Mouse (Mus musculus) megakaryocyte, embryonic 14.5 days (primary cell): Measurements from ENCODE around the gene Dgki. TPM values are rescaled to one million over a fixed set of nuclear protein-coding genes. Genes with fewer than 3 reads are reported as not detected.

Source experiments
- H3K27me3 ChIP-seq: replicated peaks from 2 replicates; pipeline ENCODE3; 2012; ENCODE audit warnings: inconsistent platforms
- H3K36me3 ChIP-seq: replicated peaks from 2 replicates; pipeline ENCODE3; 2012; ENCODE audit warnings: low read length, inconsistent platforms, mixed read lengths
- H3K4me1 ChIP-seq: 2 replicates; pipeline ENCODE4 v1.6.1; 2012; ENCODE audit warnings: inconsistent platforms
- H3K4me3 ChIP-seq: replicated peaks from 2 replicates; pipeline ENCODE3; 2012; ENCODE audit warnings: moderate library complexity, mild to moderate bottlenecking, inconsistent platforms
- H3K9me3 ChIP-seq: 2 replicates; pipeline ENCODE4 v1.6.1; 2012; ENCODE audit warnings: inconsistent platforms
- FLI1 ChIP-seq: IDR thresholded peaks from 2 replicates; pipeline ENCODE4 v1.6.1; 2012; ENCODE audit warnings: low read length, inconsistent platforms, mixed read lengths
- GATA1 ChIP-seq: IDR thresholded peaks from 3 replicates; pipeline ENCODE4 v1.6.1; 2012; ENCODE audit warnings: mixed read lengths, low read length, inconsistent platforms, borderline replicate concordance
- polyA plus RNA-seq: library from polyadenylated mRNA; stranded (reverse); fragments of >175 nt; gene quantifications from 2 replicates; pipeline ENCODE4 v1.2.3, GENCODE M21; 2012; ENCODE audit warnings: low replicate concordance; ENCODE audit not compliant: insufficient read depth

The Dgki gene
- polyA plus RNA-seq, 1 experiment, result 0.02 TPM

DNA sequence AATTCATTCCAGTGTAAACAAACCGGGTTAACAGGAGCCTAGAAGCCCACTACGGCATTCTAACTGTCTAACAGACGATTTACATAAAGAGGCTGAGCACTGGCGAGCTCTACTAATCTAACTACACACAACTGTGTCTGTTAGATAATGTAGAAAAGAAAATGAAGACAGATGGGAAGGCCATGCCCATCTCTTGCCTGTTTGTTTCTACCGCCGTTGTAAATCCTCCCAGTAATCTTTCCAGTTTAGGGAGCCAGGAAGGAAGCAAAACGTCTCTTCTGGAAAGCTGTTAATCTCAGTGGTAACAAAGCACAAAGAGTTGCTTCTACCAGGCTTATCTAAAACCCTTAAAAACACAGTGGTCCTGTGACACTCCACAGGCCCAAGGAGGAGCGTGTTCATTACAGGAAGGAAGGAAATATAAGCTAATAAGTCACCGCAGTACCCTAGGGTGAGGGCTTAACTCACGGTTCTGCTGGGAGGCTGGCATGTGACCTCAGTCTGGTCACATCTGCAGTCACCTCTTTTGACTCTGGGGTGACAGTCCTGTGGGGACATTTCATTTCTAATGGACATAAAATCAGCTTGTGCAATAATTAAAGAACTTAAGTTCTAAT lies 235.7 kb downstream of the Dgki start:
- peak overlapping the region; percentile 76 for H3K4me3 ChIP-seq
- no peaks in the 10 kb centered on the region for H3K9me3 ChIP-seq
- no peaks in the 10 kb centered on the region for H3K27me3 ChIP-seq
- TF ChIP-seq GATA1 (no peak; the same call in 2 of the 3 replicates), FLI1 (no peak)
- H3K4me1 ChIP-seq, result peaks cover 54% of the 10 kb centered on the region
- H3K36me3 ChIP-seq, result no peaks in the 10 kb centered on the region

DNA sequence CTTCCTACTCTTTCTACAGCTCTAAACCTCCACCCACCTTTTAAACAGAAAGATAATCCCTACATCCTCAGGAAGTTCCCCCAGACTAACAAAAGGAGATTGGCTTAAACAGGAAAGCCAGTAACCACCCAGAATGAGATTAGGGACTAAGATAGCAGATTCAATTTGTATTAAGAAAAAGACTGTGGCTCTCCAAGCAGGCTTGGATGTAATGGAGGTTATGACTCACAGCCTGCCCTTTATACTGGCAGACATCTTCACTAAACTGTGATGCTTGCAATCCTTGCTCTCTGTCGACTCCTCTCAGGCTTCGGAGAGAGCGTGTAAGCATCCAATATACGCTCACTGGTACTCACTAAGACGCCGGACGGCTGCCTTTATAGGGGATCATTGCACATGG lies 236.7 kb downstream of the Dgki start:
- no peak; the same call in 2 of the 3 replicates for TF ChIP-seq GATA1
- TF ChIP-seq FLI1, result no peak
- no peaks in the 10 kb centered on the region for H3K36me3 ChIP-seq
- peak overlapping the region; percentile 76 for H3K4me3 ChIP-seq
- no peaks in the 10 kb centered on the region for H3K27me3 ChIP-seq
- peaks cover 51% of the 10 kb centered on the region for H3K4me1 ChIP-seq
- no peaks in the 10 kb centered on the region for H3K9me3 ChIP-seq

DNA sequence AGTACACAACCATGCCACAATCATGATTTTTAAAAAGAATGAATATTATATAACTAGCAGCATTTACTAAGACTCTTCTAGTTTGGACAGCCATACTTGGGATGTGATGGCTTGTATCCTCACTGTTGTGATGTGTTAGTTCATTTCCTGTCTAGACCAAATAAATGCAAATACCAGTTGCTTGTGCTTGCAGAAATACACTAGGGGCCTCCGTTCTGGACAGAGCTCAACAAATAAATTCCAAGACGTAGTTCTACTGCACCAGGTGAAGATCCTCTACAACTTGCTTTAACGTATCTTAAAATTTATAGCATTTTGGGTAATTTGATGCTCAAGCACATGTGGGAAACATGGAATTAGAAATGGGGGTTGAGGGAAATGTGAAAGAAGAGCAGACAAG lies 239.9 kb downstream of the Dgki start:
- Histone ChIP-seq H3K27me3 (no peaks in the 10 kb centered on the region), H3K4me3 (no peak overlapping the region), H3K36me3 (no peaks in the 10 kb centered on the region), H3K4me1 (peaks cover 52% of the 10 kb centered on the region), H3K9me3 (no peaks in the 10 kb centered on the region)
- TF ChIP-seq GATA1, result no peak
- no peak for TF ChIP-seq FLI1

DNA sequence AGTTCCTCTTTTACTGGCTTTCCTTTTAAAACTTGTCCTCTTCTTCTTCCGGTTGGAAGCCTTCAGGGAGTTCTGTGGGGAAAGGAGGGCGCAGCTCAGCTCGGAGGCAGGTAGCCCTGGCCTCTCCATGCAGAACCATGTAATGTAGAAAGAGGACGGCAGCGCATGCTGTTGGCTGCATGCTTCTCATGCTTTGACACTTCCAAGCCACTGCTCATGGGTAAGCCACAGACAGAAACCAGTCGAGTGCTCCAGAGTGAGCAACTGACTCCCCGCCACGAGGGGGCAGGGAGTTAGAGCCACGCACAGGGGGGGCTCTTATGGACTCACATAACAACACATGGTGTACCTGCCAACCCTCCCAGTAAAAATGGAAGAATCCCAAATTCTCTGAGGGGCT lies 242.0 kb downstream of the Dgki start:
- Histone ChIP-seq H3K9me3 (no peaks in the 10 kb centered on the region), H3K4me1 (peaks cover 42% of the 10 kb centered on the region), H3K27me3 (no peaks in the 10 kb centered on the region), H3K4me3 (no peak overlapping the region), H3K36me3 (no peaks in the 10 kb centered on the region)
- TF ChIP-seq GATA1 (no peak), FLI1 (no peak)

DNA sequence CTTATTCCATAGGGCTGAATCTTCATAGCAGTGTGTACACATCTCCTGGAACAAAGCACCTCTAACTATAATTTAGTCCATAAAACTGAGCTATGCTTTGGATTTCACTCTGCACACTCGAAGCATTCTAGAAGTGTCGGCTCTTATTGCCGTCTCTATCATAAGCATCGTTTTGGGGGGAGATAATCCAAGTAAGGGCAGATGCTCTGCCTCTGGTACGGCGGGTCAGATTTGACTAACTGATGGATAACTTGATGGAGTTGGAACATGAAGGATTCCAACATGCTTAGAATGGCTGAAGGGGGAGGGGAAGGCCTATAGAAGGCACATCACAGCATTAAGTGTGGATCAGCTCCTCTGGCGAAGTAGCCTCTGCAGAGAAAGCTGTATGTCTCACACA lies 242.4 kb downstream of the Dgki start:
- no peaks in the 10 kb centered on the region for H3K36me3 ChIP-seq
- no peak overlapping the region for H3K4me3 ChIP-seq
- TF ChIP-seq FLI1 (no peak), GATA1 (no peak)
- no peaks in the 10 kb centered on the region for H3K9me3 ChIP-seq
- no peaks in the 10 kb centered on the region for H3K27me3 ChIP-seq
- H3K4me1 ChIP-seq, result peaks cover 41% of the 10 kb centered on the region

DNA sequence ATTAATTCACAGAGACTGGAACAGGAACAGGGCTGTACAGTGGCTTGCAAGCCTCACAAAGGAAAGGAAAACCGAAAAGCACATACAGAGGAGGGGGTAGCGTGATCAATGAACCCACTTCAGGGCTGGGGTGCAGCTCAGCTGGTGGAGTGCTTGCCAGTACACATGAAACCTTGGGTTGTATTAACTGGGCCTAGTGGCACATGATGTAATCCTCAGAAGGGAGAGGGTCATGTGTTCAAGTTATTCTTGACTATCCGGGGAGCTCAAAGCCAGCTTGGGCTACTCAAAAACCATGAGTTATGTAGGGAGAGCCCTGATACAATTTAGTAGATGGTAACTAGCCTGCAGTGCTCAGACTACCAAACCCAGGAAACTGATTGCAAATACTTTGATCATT lies 244.3 kb downstream of the Dgki start:
- TF ChIP-seq FLI1 (no peak), GATA1 (no peak)
- Histone ChIP-seq H3K9me3 (no peaks in the 10 kb centered on the region), H3K4me1 (peaks cover 49% of the 10 kb centered on the region), H3K36me3 (no peaks in the 10 kb centered on the region), H3K27me3 (no peaks in the 10 kb centered on the region), H3K4me3 (no peak overlapping the region)

DNA sequence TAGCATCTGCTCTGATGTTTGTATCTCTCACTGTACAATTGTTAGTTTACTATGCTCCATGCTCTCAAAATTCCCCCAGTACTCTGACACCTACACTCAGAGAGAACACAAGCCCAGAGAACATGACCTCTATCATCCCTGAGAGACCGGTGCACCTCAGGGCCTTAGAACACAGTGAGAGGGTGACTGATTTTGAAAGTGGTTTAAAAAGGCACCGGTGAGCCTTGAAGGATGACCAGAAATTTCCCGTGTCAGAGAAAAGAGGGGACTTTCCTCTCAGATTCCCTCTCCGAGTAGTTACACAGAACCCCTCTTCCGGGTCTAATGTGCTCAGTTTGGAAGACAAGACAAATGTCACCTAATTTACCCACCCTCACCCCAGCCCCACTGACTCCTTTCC lies 244.9 kb downstream of the Dgki start:
- Histone ChIP-seq H3K9me3 (no peaks in the 10 kb centered on the region), H3K4me3 (no peak overlapping the region), H3K27me3 (no peaks in the 10 kb centered on the region), H3K36me3 (no peaks in the 10 kb centered on the region), H3K4me1 (peaks cover 53% of the 10 kb centered on the region)
- TF ChIP-seq GATA1 (no peak), FLI1 (no peak)

DNA sequence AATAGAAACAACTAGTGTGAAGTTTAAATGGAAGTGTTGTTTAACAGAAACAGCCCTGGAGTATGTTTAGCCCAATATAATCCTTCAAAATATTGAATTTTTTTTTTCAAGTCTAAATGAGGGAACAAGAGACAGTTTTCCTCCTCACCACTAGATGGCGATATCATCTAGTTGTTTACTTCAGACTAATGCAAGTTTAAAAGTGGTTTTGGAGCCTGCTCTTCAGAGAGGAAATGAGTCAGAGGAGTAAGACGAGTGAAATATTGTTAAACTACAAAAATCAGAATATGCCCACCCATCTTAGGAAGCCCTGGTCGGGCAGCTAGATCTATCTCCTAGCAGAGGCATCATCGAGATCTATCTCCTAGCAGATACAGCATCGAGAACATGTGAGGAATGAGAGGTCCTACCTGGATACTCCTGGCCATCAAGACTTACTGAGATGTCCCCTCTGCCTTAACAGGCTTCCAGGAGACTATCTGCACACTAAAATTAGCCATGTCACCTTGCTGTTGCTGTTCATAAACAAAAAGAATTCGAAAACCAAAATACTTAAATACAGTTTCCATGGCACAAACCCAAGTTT lies 245.5 kb downstream of the Dgki start:
- H3K4me1 ChIP-seq, result peaks cover 57% of the 10 kb centered on the region

DNA sequence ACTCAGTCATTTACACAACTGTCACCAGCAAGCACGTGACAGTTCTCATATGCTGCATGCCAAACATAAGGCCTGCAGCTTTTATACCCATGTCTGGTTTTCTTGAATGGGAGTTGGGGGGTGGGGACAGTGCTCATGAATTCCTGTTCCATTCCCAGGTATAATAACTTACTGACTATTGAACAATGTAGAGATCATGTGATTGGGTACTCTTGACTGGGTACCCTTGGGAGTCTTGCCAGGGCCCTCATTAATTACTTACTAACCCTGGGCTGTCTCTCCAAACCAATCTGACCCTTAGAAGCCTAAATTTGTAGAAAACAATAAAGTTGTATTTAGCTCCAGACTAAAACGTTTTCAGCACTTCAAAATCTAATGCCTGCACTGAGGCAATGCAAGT lies 246.6 kb downstream of the Dgki start:
- Histone ChIP-seq H3K27me3 (no peaks in the 10 kb centered on the region), H3K36me3 (no peaks in the 10 kb centered on the region), H3K4me1 (peaks cover 62% of the 10 kb centered on the region), H3K9me3 (no peaks in the 10 kb centered on the region), H3K4me3 (no peak overlapping the region)
- TF ChIP-seq GATA1 (no peak), FLI1 (no peak)

More for the DNA sequence above, 245.5 kb downstream of the Dgki start:
- Histone ChIP-seq H3K9me3 (no peaks in the 10 kb centered on the region), H3K4me3 (peak overlapping the region; percentile 59), H3K27me3 (no peaks in the 10 kb centered on the region), H3K36me3 (no peaks in the 10 kb centered on the region)
- TF ChIP-seq FLI1 (no peak), GATA1 (no peak)

DNA sequence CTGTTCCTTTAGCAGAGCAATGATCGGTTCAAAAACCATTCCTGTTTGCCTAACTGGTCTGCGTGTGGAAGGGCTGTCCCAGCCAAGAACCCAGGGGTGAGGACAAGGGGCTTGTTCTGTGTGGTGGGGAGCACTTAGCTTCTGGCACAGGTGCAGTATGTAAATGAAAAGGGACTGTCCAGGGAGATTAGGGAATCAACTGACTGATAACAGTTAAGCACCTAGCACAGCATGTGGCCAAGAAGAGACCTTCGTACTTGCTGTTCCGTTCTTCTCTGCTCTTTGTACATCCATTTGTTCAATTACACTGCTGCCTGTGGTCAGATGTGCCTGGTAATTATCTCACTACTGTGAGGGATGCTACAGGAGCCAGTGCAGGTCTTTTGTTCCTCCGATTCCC lies 248.3 kb downstream of the Dgki start:
- TF ChIP-seq FLI1, result no peak
- no peak for TF ChIP-seq GATA1
- no peaks in the 10 kb centered on the region for H3K9me3 ChIP-seq
- no peaks in the 10 kb centered on the region for H3K27me3 ChIP-seq
- H3K4me3 ChIP-seq, result no peak overlapping the region
- peaks cover 70% of the 10 kb centered on the region for H3K4me1 ChIP-seq
- H3K36me3 ChIP-seq, result no peaks in the 10 kb centered on the region

DNA sequence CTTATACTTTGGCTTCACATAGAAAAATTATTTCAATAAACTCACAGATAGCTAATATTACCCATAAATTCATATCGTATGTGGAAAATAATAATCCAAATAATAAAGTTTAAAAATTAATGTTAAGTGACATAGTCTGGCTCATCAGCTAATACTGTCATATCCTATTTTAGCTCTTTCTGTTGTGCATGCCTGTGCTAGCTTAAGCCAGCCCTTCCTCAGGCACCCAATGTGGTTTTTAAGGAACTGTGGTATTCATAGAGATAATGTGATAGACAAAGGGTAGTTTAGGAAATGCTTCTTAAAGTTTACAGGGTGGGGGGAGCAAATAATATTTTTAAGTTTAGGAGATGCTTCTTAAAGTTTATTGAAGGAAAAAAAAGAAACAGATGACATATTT lies 248.8 kb downstream of the Dgki start:
- Histone ChIP-seq H3K36me3 (no peaks in the 10 kb centered on the region), H3K9me3 (no peaks in the 10 kb centered on the region), H3K4me3 (no peak overlapping the region), H3K27me3 (no peaks in the 10 kb centered on the region), H3K4me1 (peaks cover 75% of the 10 kb centered on the region)
- no peak for TF ChIP-seq FLI1
- TF ChIP-seq GATA1, result no peak
